Mouse (Mus musculus): ENCODE measurements at regions not wholly inside any gene's neighbourhood (a gene's known extent, or its start where the extent isn't known, plus 50 kb on each side); places are given as distances from the start of the nearest gene placed in this dataset.

GRCm38 (mm10) chr1:23200460-23200859 is 98.4 kb upstream of the 4933415F23Rik start:
- Histone ChIP-seq H3K27ac (ENCODE audit: low read length) (no peak overlapping the region), H3K9me3 (ENCODE audit: control insufficient read depth, low read depth, low read length) (no peaks in the 10 kb centered on the region), H3K36me3 (ENCODE audit: control insufficient read depth, insufficient read depth, low read length) (no peaks in the 10 kb centered on the region), H3K4me1 (ENCODE audit: control insufficient read depth, insufficient read depth, low read length) (no peaks in the 10 kb centered on the region), H3K9ac (replicated peaks; ENCODE audit: low read depth, low read length) (no peak overlapping the region), H3K4me3 (ENCODE audit: low read depth, low read length) (no peak overlapping the region), H3K27me3 (ENCODE audit: control insufficient read depth, insufficient read depth, low read length) (no peaks in the 10 kb centered on the region), H3K4me2 (replicated peaks; ENCODE audit: low read depth, low read length) (no peak overlapping the region)
- WGBS, result 49% methylated on average over 4 of the region's 4 CpGs
- no peak for ATAC-seq (ENCODE audit: insufficient number of reproducible peaks, insufficient read depth, low FRiP score, low read depth)

- Histone ChIP-seq H3K36me3 (ENCODE audit: control insufficient read depth, insufficient read depth, low read length) (no peaks in the 10 kb centered on the region), H3K9me3 (ENCODE audit: control insufficient read depth, low read depth, low read length) (no peaks in the 10 kb centered on the region), H3K4me1 (ENCODE audit: control insufficient read depth, insufficient read depth, low read length) (0 out of 2 replicates have a peak, but pooled peaks cover 4% of the 10 kb centered on the region), H3K27ac (ENCODE audit: low read length) (no peak overlapping the region), H3K9ac (replicated peaks; ENCODE audit: low read depth, low read length) (no peak overlapping the region), H3K4me2 (replicated peaks; ENCODE audit: low read depth, low read length) (no peak overlapping the region), H3K27me3 (ENCODE audit: control insufficient read depth, insufficient read depth, low read length) (no peaks in the 10 kb centered on the region), H3K4me3 (ENCODE audit: low read depth, low read length) (no peak overlapping the region)
- ATAC-seq (ENCODE audit: insufficient number of reproducible peaks, insufficient read depth, low FRiP score, low read depth), result no peak
- WGBS, result 75% methylated on average over 3 of the region's 3 CpGs
These were observed 88.4 kb upstream of the 4933415F23Rik start for GRCm38 (mm10) chr1:23190316-23191005.

DNA sequence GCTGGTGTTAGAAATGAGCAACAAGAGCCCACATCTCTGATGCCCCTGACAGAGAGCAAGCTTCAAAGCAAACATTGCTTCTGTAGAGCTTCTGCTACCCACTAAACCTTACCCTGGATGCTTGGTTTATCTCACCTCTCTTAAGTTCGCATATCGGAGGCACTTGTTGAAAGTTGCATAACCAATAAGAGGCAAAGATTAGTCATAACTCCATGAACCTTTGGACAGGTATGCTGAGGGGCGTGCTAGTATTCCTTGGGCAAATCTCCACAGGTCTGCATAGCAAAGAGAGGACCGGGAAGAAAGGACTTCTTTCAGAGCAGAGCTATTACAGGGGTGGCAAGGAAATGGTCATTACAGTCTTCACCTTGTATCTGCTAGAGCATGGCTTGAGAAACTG is 87.7 kb upstream of the 4933415F23Rik start:
- H3K4me2 ChIP-seq (replicated peaks; ENCODE audit: low read depth, low read length), result no peak overlapping the region
- ATAC-seq (ENCODE audit: insufficient number of reproducible peaks, insufficient read depth, low FRiP score, low read depth), result no peak
- no peaks in the 10 kb centered on the region for H3K27me3 ChIP-seq (ENCODE audit: control insufficient read depth, insufficient read depth, low read length)
- no peak overlapping the region for H3K9ac ChIP-seq (replicated peaks; ENCODE audit: low read depth, low read length)
- WGBS, result 85% methylated on average over 4 of the region's 4 CpGs
- no peak overlapping the region for H3K4me3 ChIP-seq (ENCODE audit: low read depth, low read length)
- H3K36me3 ChIP-seq (ENCODE audit: control insufficient read depth, insufficient read depth, low read length), result no peaks in the 10 kb centered on the region
- H3K27ac ChIP-seq (ENCODE audit: low read length), result no peak overlapping the region
- 0 out of 2 replicates have a peak, but pooled peaks cover 4% of the 10 kb centered on the region for H3K4me1 ChIP-seq (ENCODE audit: control insufficient read depth, insufficient read depth, low read length)
- H3K9me3 ChIP-seq (ENCODE audit: control insufficient read depth, low read depth, low read length), result no peaks in the 10 kb centered on the region

- Histone ChIP-seq H3K4me2 (replicated peaks; ENCODE audit: low read depth, low read length) (0 out of 2 replicates have a peak overlapping the region, but pooled peaks have one; percentile 10), H3K4me3 (ENCODE audit: low read depth, low read length) (no peak overlapping the region), H3K9ac (replicated peaks; ENCODE audit: low read depth, low read length) (no peak overlapping the region), H3K9me3 (ENCODE audit: control insufficient read depth, low read depth, low read length) (no peaks in the 10 kb centered on the region), H3K36me3 (ENCODE audit: control insufficient read depth, insufficient read depth, low read length) (no peaks in the 10 kb centered on the region), H3K4me1 (ENCODE audit: control insufficient read depth, insufficient read depth, low read length) (0 out of 2 replicates have a peak, but pooled peaks cover 4% of the 10 kb centered on the region), H3K27me3 (ENCODE audit: control insufficient read depth, insufficient read depth, low read length) (no peaks in the 10 kb centered on the region), H3K27ac (ENCODE audit: low read length) (no peak overlapping the region)
- no peak for ATAC-seq (ENCODE audit: insufficient number of reproducible peaks, insufficient read depth, low FRiP score, low read depth)
- 50% methylated on average over 5 of the region's 5 CpGs for WGBS
These were observed 86.2 kb upstream of the 4933415F23Rik start for GRCm38 (mm10) chr1:23188216-23188615.

DNA sequence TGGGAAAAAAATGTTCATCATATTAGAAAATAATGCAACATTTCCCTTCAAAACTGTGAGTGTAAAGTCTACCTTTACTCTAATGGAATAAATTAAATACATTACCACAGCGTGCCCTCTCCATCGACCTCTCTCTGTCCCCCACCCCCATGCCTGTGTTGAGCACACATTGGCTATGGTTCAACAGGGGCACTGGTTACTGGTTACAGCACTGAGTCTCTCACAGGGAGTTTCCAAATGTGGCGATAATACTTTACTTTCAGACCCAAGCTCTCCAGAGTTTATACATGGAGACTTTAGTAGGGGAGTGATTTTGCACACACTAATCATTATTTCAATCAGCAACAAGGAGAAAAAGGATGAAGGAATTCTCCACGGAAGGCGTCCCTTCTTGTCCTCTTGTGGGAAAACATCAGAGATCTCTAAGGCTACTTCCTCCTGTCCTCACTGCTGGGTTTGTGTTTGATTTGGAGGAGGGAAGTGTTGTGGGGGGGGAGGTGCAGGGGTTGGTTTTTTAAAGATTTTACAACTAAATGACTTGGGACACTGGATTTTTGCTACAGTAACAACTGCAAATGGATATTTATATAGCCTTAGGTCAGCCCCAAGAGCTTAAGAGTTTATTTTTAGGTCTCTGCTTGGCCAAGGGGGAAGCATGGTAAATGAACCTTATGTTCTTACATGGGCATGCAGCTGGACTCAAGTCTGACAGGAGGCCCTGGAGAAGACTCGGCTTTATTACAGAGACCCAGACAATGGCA is 85.6 kb upstream of the 4933415F23Rik start:
- H3K9ac ChIP-seq (replicated peaks; ENCODE audit: low read depth, low read length), result no peak overlapping the region
- no peak overlapping the region for H3K4me2 ChIP-seq (replicated peaks; ENCODE audit: low read depth, low read length)
- 57% methylated on average over 6 of the region's 6 CpGs for WGBS
- H3K9me3 ChIP-seq (ENCODE audit: control insufficient read depth, low read depth, low read length), result no peaks in the 10 kb centered on the region
- peak; percentile 65; the same call in 1 of the 2 replicates for ATAC-seq (ENCODE audit: insufficient number of reproducible peaks, insufficient read depth, low FRiP score, low read depth)
- H3K36me3 ChIP-seq (ENCODE audit: control insufficient read depth, insufficient read depth, low read length), result no peaks in the 10 kb centered on the region
- H3K27me3 ChIP-seq (ENCODE audit: control insufficient read depth, insufficient read depth, low read length), result no peaks in the 10 kb centered on the region
- no peak overlapping the region for H3K27ac ChIP-seq (ENCODE audit: low read length)
- H3K4me1 ChIP-seq (ENCODE audit: control insufficient read depth, insufficient read depth, low read length), result 0 out of 2 replicates have a peak, but pooled peaks cover 4% of the 10 kb centered on the region
- no peak overlapping the region for H3K4me3 ChIP-seq (ENCODE audit: low read depth, low read length)

DNA sequence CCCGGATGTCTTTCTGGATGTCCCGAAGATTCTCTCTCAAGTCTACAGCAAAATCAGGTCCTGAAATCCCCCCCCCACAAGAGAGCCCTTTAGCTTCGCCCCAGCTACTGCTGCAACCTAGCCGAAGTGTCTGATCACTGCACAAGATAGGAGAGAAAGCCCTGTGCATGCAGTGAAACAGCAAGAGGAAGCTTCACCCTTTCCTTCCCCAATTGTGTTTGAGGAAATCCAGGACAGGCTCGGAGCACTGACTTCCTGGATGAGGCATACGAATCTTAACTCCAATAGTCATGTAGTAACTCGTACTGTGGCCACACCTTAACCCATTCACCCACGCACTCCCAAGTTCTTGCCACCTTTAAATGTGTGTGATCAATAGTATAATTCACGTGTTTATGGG is 82.7 kb upstream of the 4933415F23Rik start:
- H3K27ac ChIP-seq (ENCODE audit: low read length), result no peak overlapping the region
- H3K27me3 ChIP-seq (ENCODE audit: control insufficient read depth, insufficient read depth, low read length), result no peaks in the 10 kb centered on the region
- H3K36me3 ChIP-seq (ENCODE audit: control insufficient read depth, insufficient read depth, low read length), result no peaks in the 10 kb centered on the region
- H3K9me3 ChIP-seq (ENCODE audit: control insufficient read depth, low read depth, low read length), result no peaks in the 10 kb centered on the region
- 73% methylated on average over 9 of the region's 9 CpGs for WGBS
- no peak for ATAC-seq (ENCODE audit: insufficient number of reproducible peaks, insufficient read depth, low FRiP score, low read depth)
- 0 out of 2 replicates have a peak, but pooled peaks cover 4% of the 10 kb centered on the region for H3K4me1 ChIP-seq (ENCODE audit: control insufficient read depth, insufficient read depth, low read length)
- H3K4me2 ChIP-seq (replicated peaks; ENCODE audit: low read depth, low read length), result no peak overlapping the region
- H3K4me3 ChIP-seq (ENCODE audit: low read depth, low read length), result no peak overlapping the region
- no peak overlapping the region for H3K9ac ChIP-seq (replicated peaks; ENCODE audit: low read depth, low read length)

DNA sequence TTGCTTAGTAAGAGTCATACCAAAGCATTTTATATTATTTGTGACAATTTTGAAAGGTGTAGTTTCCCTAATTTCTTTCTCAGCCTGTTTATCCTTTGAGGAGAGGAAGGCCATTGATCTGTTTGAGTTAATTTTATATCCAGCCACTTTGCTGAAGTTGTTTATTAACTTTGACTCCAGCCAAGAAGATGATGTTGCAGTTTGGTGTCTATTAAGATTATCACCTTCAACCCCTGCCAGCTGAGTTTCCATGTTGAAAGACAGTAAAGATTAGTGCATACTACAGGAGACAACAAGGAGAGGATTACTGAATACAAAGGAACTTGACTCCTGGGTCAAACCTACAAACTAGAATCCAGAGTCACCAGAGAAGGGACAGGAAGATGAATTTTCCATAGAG is 80.5 kb upstream of the 4933415F23Rik start:
- Histone ChIP-seq H3K27me3 (ENCODE audit: control insufficient read depth, insufficient read depth, low read length) (no peaks in the 10 kb centered on the region), H3K27ac (ENCODE audit: low read length) (no peak overlapping the region), H3K9ac (replicated peaks; ENCODE audit: low read depth, low read length) (no peak overlapping the region), H3K4me3 (ENCODE audit: low read depth, low read length) (no peak overlapping the region), H3K4me1 (ENCODE audit: control insufficient read depth, insufficient read depth, low read length) (0 out of 2 replicates have a peak, but pooled peaks cover 2% of the 10 kb centered on the region), H3K36me3 (ENCODE audit: control insufficient read depth, insufficient read depth, low read length) (no peaks in the 10 kb centered on the region), H3K4me2 (replicated peaks; ENCODE audit: low read depth, low read length) (no peak overlapping the region), H3K9me3 (ENCODE audit: control insufficient read depth, low read depth, low read length) (no peaks in the 10 kb centered on the region)
- no peak for ATAC-seq (ENCODE audit: insufficient number of reproducible peaks, insufficient read depth, low FRiP score, low read depth)

GRCm38 (mm10) chr1:23178335-23178974 is 76.4 kb upstream of the 4933415F23Rik start:
- no peaks in the 10 kb centered on the region for H3K27me3 ChIP-seq (ENCODE audit: control insufficient read depth, insufficient read depth, low read length)
- H3K4me1 ChIP-seq (ENCODE audit: control insufficient read depth, insufficient read depth, low read length), result peaks cover 3% of the 10 kb centered on the region; the same call in 1 of the 2 replicates
- no peak overlapping the region for H3K9ac ChIP-seq (replicated peaks; ENCODE audit: low read depth, low read length)
- no peaks in the 10 kb centered on the region for H3K36me3 ChIP-seq (ENCODE audit: control insufficient read depth, insufficient read depth, low read length)
- H3K9me3 ChIP-seq (ENCODE audit: control insufficient read depth, low read depth, low read length), result no peaks in the 10 kb centered on the region
- no peak for ATAC-seq (ENCODE audit: insufficient number of reproducible peaks, insufficient read depth, low FRiP score, low read depth)
- H3K27ac ChIP-seq (ENCODE audit: low read length), result no peak overlapping the region
- no peak overlapping the region for H3K4me3 ChIP-seq (ENCODE audit: low read depth, low read length)
- 67% methylated on average over 6 of the region's 6 CpGs for WGBS
- H3K4me2 ChIP-seq (replicated peaks; ENCODE audit: low read depth, low read length), result no peak overlapping the region

All from stomach, embryonic 14.5 days (tissue).